In the genomic region with DNA sequence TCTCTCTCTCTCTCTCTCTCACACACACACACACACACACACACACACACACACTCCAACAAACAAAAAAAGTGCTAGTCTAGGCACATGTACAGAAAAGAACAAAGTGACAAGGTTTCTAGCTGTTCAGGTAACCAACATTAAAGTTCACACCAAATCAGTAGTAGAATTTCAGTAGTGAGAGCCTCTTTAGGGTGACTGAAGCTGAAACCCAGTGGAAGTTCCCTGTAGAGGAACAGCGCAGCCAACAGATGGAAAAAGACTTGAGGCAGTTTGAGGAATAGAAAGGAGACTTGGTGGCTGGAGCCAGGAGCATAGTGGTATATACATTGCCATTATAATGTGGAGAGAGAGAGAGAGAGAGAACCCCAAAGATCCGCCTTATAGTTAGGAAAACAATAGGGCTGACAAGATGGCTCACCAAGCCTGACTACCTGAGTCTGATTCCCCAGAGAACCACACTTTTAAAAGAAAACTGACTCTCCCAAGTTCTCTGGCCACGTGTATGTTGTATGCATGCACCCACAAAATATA, we compare ENCODE assay signal across 8 mouse cellular contexts. TPM values are rescaled to one million over a fixed set of nuclear protein-coding genes. Genes with fewer than 3 reads are reported as not detected.
DNase-seq lines count a peak whose midpoint lies in the region; ATAC-seq and TF ChIP-seq lines count a peak whose summit lies in the region.

No protein-coding gene starts in this region.

- peak overlapping the region; percentile 78 for H3K4me2 ChIP-seq in forebrain, embryonic 12.5 days
- peak overlapping the region; percentile 81 for H3K4me2 ChIP-seq in liver, embryonic 12.5 days

- no peak for TF ChIP-seq CTCF in C2C12 (IDR thresholded peaks at IDR 0.05; ENCODE audit: control insufficient read depth, insufficient read depth, insufficient read length)

- intact Hi-C loops in heart, postnatal 36 days (cut with DNase I): loop anchor here (1.0 to 5.0 kb wide), 2 partner anchors 10 to 38 kb away; a partner anchor contains a TSS

- H3K9me3 ChIP-seq in heart, embryonic 10.5 days: no peaks in the 10 kb centered on the region
- no peaks in the 10 kb centered on the region for H3K9me3 ChIP-seq in forebrain, embryonic 12.5 days
- no peaks in the 10 kb centered on the region for H3K9me3 ChIP-seq in liver, embryonic 12.5 days (replicated peaks)

- DNase-seq in heart, embryonic 10.5 days (ENCODE audit: low spot score): no peak
- no peak for DNase-seq in heart, postnatal 36 days
- DNase-seq in thymus, adult 18-20 months: no peak
- no peak for DNase-seq in ovary, postnatal 36 days (ENCODE audit: low spot score)
- no peak for DNase-seq in gastrocnemius, postnatal 10 days

- ATAC-seq in forebrain, embryonic 12.5 days (ENCODE audit: low FRiP score): no peak
- no peak for ATAC-seq in liver, embryonic 12.5 days

- peak overlapping the region; percentile 89 for H3K9ac ChIP-seq in forebrain, embryonic 12.5 days
- peak overlapping the region; percentile 89 for H3K9ac ChIP-seq in liver, embryonic 12.5 days

- H3ac ChIP-seq in C2C12 (ENCODE audit: control insufficient read depth, insufficient read length, low read depth): peak overlapping the region; percentile 35

- H3K4me3 ChIP-seq in heart, embryonic 10.5 days: peak overlapping the region; percentile 75
- H3K4me3 ChIP-seq in C2C12 (ENCODE audit: insufficient read depth, poor library complexity, severe bottlenecking): peak overlapping the region; percentile 74
- H3K4me3 ChIP-seq in forebrain, embryonic 12.5 days (replicated peaks): peak overlapping the region; percentile 75
- H3K4me3 ChIP-seq in liver, embryonic 12.5 days: peak overlapping the region; percentile 80

- H3K4me1 ChIP-seq in heart, embryonic 10.5 days: peaks cover 36% of the 10 kb centered on the region
- H3K4me1 ChIP-seq in forebrain, embryonic 12.5 days: peaks cover 27% of the 10 kb centered on the region
- H3K4me1 ChIP-seq in liver, embryonic 12.5 days: peaks cover 55% of the 10 kb centered on the region

- WGBS in heart, embryonic 10.5 days: 36% methylated on average over 3 of the region's 3 CpGs
- 36% methylated on average over 3 of the region's 3 CpGs for WGBS in forebrain, embryonic 12.5 days
- WGBS in liver, embryonic 12.5 days (ENCODE audit: insufficient replicate concordance): 16% methylated on average over 3 of the region's 3 CpGs

- H3K79me3 ChIP-seq in C2C12 (ENCODE audit: low read depth): peaks cover 36% of the 10 kb centered on the region

- peaks cover 10% of the 10 kb centered on the region for H3K27me3 ChIP-seq in heart, embryonic 10.5 days (ENCODE audit: insufficient read depth, poor library complexity, severe bottlenecking)
- no peaks in the 10 kb centered on the region for H3K27me3 ChIP-seq in C2C12 (ENCODE audit: control insufficient read depth, insufficient read depth, insufficient read length)
- no peaks in the 10 kb centered on the region for H3K27me3 ChIP-seq in forebrain, embryonic 12.5 days
- peaks cover 6% of the 10 kb centered on the region; the same call in 1 of the 2 replicates for H3K27me3 ChIP-seq in liver, embryonic 12.5 days (replicated peaks)

- peaks cover 8% of the 10 kb centered on the region; the same call in 1 of the 2 replicates for H3K36me3 ChIP-seq in heart, embryonic 10.5 days
- peaks cover 24% of the 10 kb centered on the region for H3K36me3 ChIP-seq in C2C12 (ENCODE audit: control insufficient read depth, insufficient read depth)
- 0 out of 2 replicates have a peak, but pooled peaks cover 4% of the 10 kb centered on the region for H3K36me3 ChIP-seq in forebrain, embryonic 12.5 days (replicated peaks)
- H3K36me3 ChIP-seq in liver, embryonic 12.5 days: peaks cover 15% of the 10 kb centered on the region

- H3K27ac ChIP-seq in heart, embryonic 10.5 days: peak overlapping the region; percentile 98
- no peak overlapping the region for H3K27ac ChIP-seq in forebrain, embryonic 12.5 days
- H3K27ac ChIP-seq in liver, embryonic 12.5 days: peak overlapping the region; percentile 96

- peaks cover 38% of the 10 kb centered on the region for H3K79me2 ChIP-seq in C2C12 (ENCODE audit: control insufficient read depth, insufficient read depth)

TF ChIP-seq in C2C12, 6 proteins besides CTCF, POLR2A, EP300 and RAD21:
- TF ChIP-seq USF1 (IDR thresholded peaks at IDR 0.05; ENCODE audit: low read depth) (no peak), MYOD1 (IDR thresholded peaks at IDR 0.05; ENCODE audit: control insufficient read depth, insufficient read length, low read depth) (no peak), MYOG (IDR thresholded peaks at IDR 0.05; ENCODE audit: control insufficient read depth, extremely low read depth, insufficient read length) (no peak)

RNA-seq across cellular contexts. Expression of a gene that starts 1.0 kb away (rescaled TPM):
- 2.5 and 2.6 TPM in 2 replicates for polyA plus RNA-seq in heart, embryonic 10.5 days (2016; fragmentation: Nextera tagmentation; extraction: Ambion mirVana)
- total RNA-seq in heart, postnatal 36 days (2021): 1 to 10 TPM; 1.1 to 2.1 TPM
- polyA plus RNA-seq in C2C12 (2012; fragmentation: generic; extraction: Trizol): 2.1 TPM
- polyA plus RNA-seq in forebrain, embryonic 12.5 days (2016; fragmentation: Nextera tagmentation; extraction: Ambion mirVana): 1.9 and 3.3 TPM in 2 replicates
- polyA plus RNA-seq in liver, embryonic 12.5 days (2016; fragmentation: Nextera tagmentation; extraction: Ambion mirVana): 1.6 and 2.0 TPM in 2 replicates
- 1 to 10 TPM; 1.1 to 1.2 TPM for total RNA-seq in gastrocnemius, postnatal 10 days (2021)

RNA-seq across cellular contexts. Expression of a gene that starts 1.1 kb away (rescaled TPM):
- polyA plus RNA-seq in heart, embryonic 10.5 days (2016; fragmentation: Nextera tagmentation; extraction: Ambion mirVana): 64.5 and 76.0 TPM in 2 replicates
- 10 to 100 TPM; 38.7 to 42.7 TPM for total RNA-seq in heart, postnatal 36 days (2021)
- 84.5 TPM for polyA plus RNA-seq in C2C12 (2012; fragmentation: generic; extraction: Trizol)
- polyA plus RNA-seq in forebrain, embryonic 12.5 days (2016; fragmentation: Nextera tagmentation; extraction: Ambion mirVana): 80.0 and 81.2 TPM in 2 replicates
- 56.1 and 58.8 TPM in 2 replicates for polyA plus RNA-seq in liver, embryonic 12.5 days (2016; fragmentation: Nextera tagmentation; extraction: Ambion mirVana)
- 10 to 100 TPM; 31.1 to 43.9 TPM for total RNA-seq in gastrocnemius, postnatal 10 days (2021)

RNA-seq across cellular contexts. Expression of a gene that starts 10.1 kb away (rescaled TPM):
- 164 and 179 TPM in 2 replicates for polyA plus RNA-seq in heart, embryonic 10.5 days (2016; fragmentation: Nextera tagmentation; extraction: Ambion mirVana)
- 10 to 100 TPM; 87.9 to 88.4 TPM for total RNA-seq in heart, postnatal 36 days (2021)
- polyA plus RNA-seq in C2C12 (2012; fragmentation: generic; extraction: Trizol): 173 TPM
- polyA plus RNA-seq in forebrain, embryonic 12.5 days (2016; fragmentation: Nextera tagmentation; extraction: Ambion mirVana): 86.7 and 87.5 TPM in 2 replicates
- 93.8 and 96.4 TPM in 2 replicates for polyA plus RNA-seq in liver, embryonic 12.5 days (2016; fragmentation: Nextera tagmentation; extraction: Ambion mirVana)
- 10 to 100 TPM; 48.2 to 52.1 TPM for total RNA-seq in gastrocnemius, postnatal 10 days (2021)

RNA-seq across cellular contexts. Expression of a gene that starts 29.4 kb away (rescaled TPM):
- polyA plus RNA-seq in heart, embryonic 10.5 days (2016; fragmentation: Nextera tagmentation; extraction: Ambion mirVana): 1.7 and 2.2 TPM in 2 replicates
- total RNA-seq in heart, postnatal 36 days (2021): 1 to 10 TPM in 1 of 2 experiments, under 1 TPM in 1; 0.46 to 1.2 TPM
- polyA plus RNA-seq in C2C12 (2012; fragmentation: generic; extraction: Trizol): 0.02 TPM
- 1.0 and 1.6 TPM in 2 replicates for polyA plus RNA-seq in forebrain, embryonic 12.5 days (2016; fragmentation: Nextera tagmentation; extraction: Ambion mirVana)
- 9.2 and 10.0 TPM in 2 replicates for polyA plus RNA-seq in liver, embryonic 12.5 days (2016; fragmentation: Nextera tagmentation; extraction: Ambion mirVana)
- 1 to 10 TPM; 1.2 to 1.6 TPM for total RNA-seq in gastrocnemius, postnatal 10 days (2021)

RNA-seq across cellular contexts. Expression of a gene that starts 37.6 kb away (rescaled TPM):
- 0.44 TPM in 1 of 2 replicates, not detected in the other for polyA plus RNA-seq in heart, embryonic 10.5 days (2016; fragmentation: Nextera tagmentation; extraction: Ambion mirVana)
- total RNA-seq in heart, postnatal 36 days (2021): not detected
- 0.51 TPM for polyA plus RNA-seq in C2C12 (2012; fragmentation: generic; extraction: Trizol)
- 0.18 TPM in 1 of 2 replicates, not detected in the other for polyA plus RNA-seq in forebrain, embryonic 12.5 days (2016; fragmentation: Nextera tagmentation; extraction: Ambion mirVana)
- polyA plus RNA-seq in liver, embryonic 12.5 days (2016; fragmentation: Nextera tagmentation; extraction: Ambion mirVana): 0.11 and 0.13 TPM in 2 replicates
- total RNA-seq in gastrocnemius, postnatal 10 days (2021): 10 to 100 TPM in 1 of 2 experiments, not detected in 1; 29.3 TPM
